Mouse (Mus musculus): ENCODE results near the gene Ddx42. TPM values are rescaled to one million over a fixed set of nuclear protein-coding genes. Genes with fewer than 3 reads are reported as not detected.
A peak's percentile ranks its signal among the peaks of the same experiment; 100 is the strongest.

Gene Ddx42
- polyA plus RNA-seq, 1 experiment from 2014 or later: 67.9 TPM

DNA sequence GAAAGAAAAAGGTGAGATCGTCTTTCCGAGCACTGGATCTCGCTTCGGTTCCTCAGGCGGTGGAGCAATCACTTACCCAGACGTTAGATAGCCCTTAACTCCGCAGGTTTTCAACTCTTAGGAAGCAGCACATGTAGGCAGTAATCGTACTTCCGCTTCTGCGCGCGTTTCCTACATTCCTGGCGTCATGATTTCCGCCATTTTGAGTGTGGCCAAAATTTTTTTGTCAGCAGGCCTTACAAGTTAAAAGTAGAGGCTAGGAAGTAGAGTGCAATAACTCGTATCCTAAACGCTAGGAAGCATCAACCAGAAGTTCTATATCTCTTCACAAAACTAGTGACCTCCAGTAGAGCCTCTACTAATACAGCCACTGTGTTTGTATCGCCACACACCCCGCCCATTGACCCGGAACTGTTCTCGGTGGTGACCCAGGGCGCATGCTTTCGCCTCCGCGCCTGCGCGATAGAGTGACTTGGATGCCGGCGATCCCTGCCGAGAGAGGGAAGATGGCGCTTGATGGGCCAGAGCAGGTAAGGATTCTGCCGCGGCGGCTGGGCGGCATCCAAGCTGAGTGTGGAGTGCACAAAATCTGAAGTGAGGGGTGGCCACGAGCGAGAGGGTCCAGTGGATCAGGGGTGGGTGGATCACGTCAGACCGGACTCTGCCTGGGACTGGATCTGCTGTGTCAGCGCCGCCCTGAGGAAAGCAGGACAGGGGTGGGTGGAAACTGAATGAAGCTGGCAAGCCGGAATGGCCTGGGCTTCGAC, 39.1 kb downstream of the Ddx42 start, which contains the start of the genes Ftsj3 and Psmc5:
Gene Ftsj3, minus strand, starts transcription at position 395 of the 767 bp plus-strand sequence.
Gene Psmc5, plus strand, starts transcription at position 470 of the 767 bp plus-strand sequence.
- Histone ChIP-seq H3K4me3 (ENCODE audit: low read depth, low read length) (peak within 1 kb of the TSS; percentile 77), H3K4me2 (replicated peaks; ENCODE audit: low read depth, low read length) (peak within 1 kb of the TSS; percentile 94), H3K27me3 (ENCODE audit: control insufficient read depth, insufficient read depth, low read length) (no peaks in the 10 kb centered on the region), H3K4me1 (ENCODE audit: control insufficient read depth, insufficient read depth, low read length) (peaks cover 17% of the 10 kb centered on the region), H3K27ac (ENCODE audit: low read length) (peak within 1 kb of the TSS; percentile 67; the same call in 1 of the 2 replicates), H3K36me3 (ENCODE audit: control insufficient read depth, insufficient read depth, low read length) (peaks cover 40% of the 10 kb centered on the region), H3K9me3 (ENCODE audit: control insufficient read depth, low read depth, low read length) (no peaks in the 10 kb centered on the region), H3K9ac (replicated peaks; ENCODE audit: low read depth, low read length) (peak within 1 kb of the TSS; percentile 73)
- under 1% methylated on average over 42 of the region's 42 CpGs for WGBS
- ATAC-seq (ENCODE audit: insufficient number of reproducible peaks, insufficient read depth, low FRiP score, low read depth): peak; percentile 95

DNA sequence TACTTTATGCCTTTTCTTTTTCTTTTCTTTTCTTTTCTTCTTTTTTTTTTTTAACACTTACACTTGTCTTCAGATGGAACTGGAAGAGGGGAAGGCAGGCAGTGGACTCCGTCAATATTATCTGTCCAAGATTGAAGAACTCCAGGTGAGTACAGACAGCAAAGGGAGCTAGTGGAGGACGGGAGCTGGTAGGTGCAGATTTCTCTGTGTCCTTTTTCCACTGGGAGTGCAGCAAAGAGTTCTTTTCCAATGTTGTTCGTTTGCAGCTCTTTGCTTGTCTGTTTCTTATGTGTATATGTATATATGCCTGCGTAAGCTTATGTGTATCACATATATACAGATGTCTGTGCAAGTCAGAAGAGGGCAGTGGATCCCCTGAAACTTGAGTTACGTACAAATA, 40.0 kb downstream of the Ddx42 start:
- no peak overlapping the region; the same call in 1 of the 2 replicates for H3K27ac ChIP-seq (ENCODE audit: low read length)
- H3K36me3 ChIP-seq (ENCODE audit: control insufficient read depth, insufficient read depth, low read length): peaks cover 39% of the 10 kb centered on the region

DNA sequence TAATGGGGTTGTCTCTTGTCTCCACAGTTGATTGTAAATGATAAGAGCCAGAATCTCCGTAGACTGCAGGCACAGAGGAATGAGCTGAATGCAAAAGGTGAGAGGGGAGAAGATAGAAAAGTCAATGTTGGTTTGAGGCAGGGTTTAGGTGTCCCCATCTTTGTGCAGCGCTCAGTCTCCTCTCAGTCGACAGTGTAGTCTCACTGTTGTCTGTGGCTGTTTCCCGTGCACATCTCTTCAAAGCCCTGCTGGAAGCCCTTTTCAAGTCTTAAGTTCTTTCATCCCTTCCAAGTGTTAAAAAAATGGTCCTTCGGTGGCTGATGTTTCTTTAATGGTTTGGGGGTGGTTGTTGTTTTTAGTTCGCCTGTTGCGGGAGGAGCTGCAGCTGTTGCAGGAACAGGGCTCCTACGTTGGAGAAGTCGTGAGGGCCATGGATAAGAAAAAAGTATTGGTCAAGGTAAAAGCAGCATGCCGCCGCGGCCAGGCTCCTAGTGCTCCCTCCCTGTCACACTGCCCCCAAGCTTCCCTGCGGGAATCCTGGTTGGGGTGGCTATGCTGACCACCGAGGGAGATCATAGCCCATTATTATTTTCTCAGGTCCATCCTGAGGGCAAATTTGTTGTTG, 44.2 kb downstream of the Ddx42 start:
- Histone ChIP-seq H3K36me3 (ENCODE audit: control insufficient read depth, insufficient read depth, low read length) (peaks cover 63% of the 10 kb centered on the region), H3K27me3 (ENCODE audit: control insufficient read depth, insufficient read depth, low read length) (no peaks in the 10 kb centered on the region), H3K9ac (replicated peaks; ENCODE audit: low read depth, low read length) (no peak overlapping the region), H3K27ac (ENCODE audit: low read length) (no peak overlapping the region), H3K4me1 (ENCODE audit: control insufficient read depth, insufficient read depth, low read length) (peaks cover 11% of the 10 kb centered on the region; the same call in 1 of the 2 replicates), H3K9me3 (ENCODE audit: control insufficient read depth, low read depth, low read length) (no peaks in the 10 kb centered on the region), H3K4me2 (replicated peaks; ENCODE audit: low read depth, low read length) (no peak overlapping the region), H3K4me3 (ENCODE audit: low read depth, low read length) (no peak overlapping the region)
- ATAC-seq (ENCODE audit: insufficient number of reproducible peaks, insufficient read depth, low FRiP score, low read depth): no peak
- WGBS: 77% methylated on average over 14 of the region's 14 CpGs

More for the DNA sequence above, 40.0 kb downstream of the Ddx42 start:
- no peaks in the 10 kb centered on the region for H3K9me3 ChIP-seq (ENCODE audit: control insufficient read depth, low read depth, low read length)
- WGBS: 55% methylated on average over 5 of the region's 5 CpGs
- H3K4me3 ChIP-seq (ENCODE audit: low read depth, low read length): peak overlapping the region; percentile 77
- H3K9ac ChIP-seq (replicated peaks; ENCODE audit: low read depth, low read length): peak overlapping the region; percentile 73; the same call in 1 of the 2 replicates
- peaks cover 17% of the 10 kb centered on the region for H3K4me1 ChIP-seq (ENCODE audit: control insufficient read depth, insufficient read depth, low read length)
- ATAC-seq (ENCODE audit: insufficient number of reproducible peaks, insufficient read depth, low FRiP score, low read depth): no peak
- no peaks in the 10 kb centered on the region for H3K27me3 ChIP-seq (ENCODE audit: control insufficient read depth, insufficient read depth, low read length)
- peak overlapping the region; percentile 94 for H3K4me2 ChIP-seq (replicated peaks; ENCODE audit: low read depth, low read length)

DNA sequence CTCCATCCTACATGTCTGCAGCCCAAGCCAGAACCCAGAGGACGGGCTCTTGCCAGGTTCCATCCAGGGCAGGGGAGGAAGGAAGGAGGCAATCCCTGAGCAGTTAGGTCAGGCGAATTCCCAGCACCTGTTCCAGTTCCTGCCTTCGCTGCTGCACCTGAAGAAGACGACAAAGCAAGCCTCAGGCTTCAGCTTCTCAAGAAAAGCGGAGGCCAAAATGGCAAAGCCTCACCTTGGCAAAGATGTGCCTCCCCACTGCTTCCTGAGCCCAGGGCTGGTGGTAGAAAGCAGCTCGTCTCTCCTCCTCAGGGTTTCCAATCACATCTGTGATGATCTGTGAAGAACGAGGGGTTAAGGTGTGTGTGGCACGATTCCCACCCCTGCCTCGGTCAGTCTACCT, 47.2 kb downstream of the Ddx42 start:
- Histone ChIP-seq H3K27ac (ENCODE audit: low read length) (no peak overlapping the region), H3K9me3 (ENCODE audit: control insufficient read depth, low read depth, low read length) (no peaks in the 10 kb centered on the region), H3K4me3 (ENCODE audit: low read depth, low read length) (no peak overlapping the region), H3K27me3 (ENCODE audit: control insufficient read depth, insufficient read depth, low read length) (no peaks in the 10 kb centered on the region), H3K36me3 (ENCODE audit: control insufficient read depth, insufficient read depth, low read length) (peaks cover 67% of the 10 kb centered on the region), H3K4me2 (replicated peaks; ENCODE audit: low read depth, low read length) (no peak overlapping the region), H3K9ac (replicated peaks; ENCODE audit: low read depth, low read length) (no peak overlapping the region), H3K4me1 (ENCODE audit: control insufficient read depth, insufficient read depth, low read length) (peaks cover 18% of the 10 kb centered on the region)
- ATAC-seq (ENCODE audit: insufficient number of reproducible peaks, insufficient read depth, low FRiP score, low read depth): no peak
- WGBS: 91% methylated on average over 9 of the region's 9 CpGs

DNA sequence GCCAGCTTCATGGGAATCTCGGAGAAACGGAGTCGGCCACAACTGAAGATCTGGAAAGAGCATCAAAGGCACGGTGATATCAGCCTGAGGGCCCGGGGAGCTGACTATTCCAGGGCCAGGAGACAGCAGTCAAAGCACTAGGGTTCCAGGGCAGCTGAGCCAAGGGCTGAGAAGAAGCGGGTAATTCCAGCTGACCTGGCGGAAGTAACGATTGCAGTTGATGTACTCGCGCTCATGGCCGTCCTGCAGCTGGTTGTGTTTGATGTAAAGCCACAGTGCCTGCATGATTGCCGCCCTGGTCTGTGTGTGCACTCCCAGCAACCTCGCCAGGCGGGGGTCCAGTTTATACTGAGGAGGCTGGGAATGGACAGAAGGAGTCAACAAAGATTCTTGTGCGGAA, 48.3 kb downstream of the Ddx42 start:
- Histone ChIP-seq H3K4me1 (ENCODE audit: control insufficient read depth, insufficient read depth, low read length) (peaks cover 25% of the 10 kb centered on the region), H3K4me3 (ENCODE audit: low read depth, low read length) (no peak overlapping the region), H3K4me2 (replicated peaks; ENCODE audit: low read depth, low read length) (no peak overlapping the region), H3K36me3 (ENCODE audit: control insufficient read depth, insufficient read depth, low read length) (peaks cover 61% of the 10 kb centered on the region), H3K27me3 (ENCODE audit: control insufficient read depth, insufficient read depth, low read length) (no peaks in the 10 kb centered on the region), H3K27ac (ENCODE audit: low read length) (no peak overlapping the region), H3K9ac (replicated peaks; ENCODE audit: low read depth, low read length) (no peak overlapping the region), H3K9me3 (ENCODE audit: control insufficient read depth, low read depth, low read length) (no peaks in the 10 kb centered on the region)
- 87% methylated on average over 15 of the region's 15 CpGs for WGBS
- ATAC-seq (ENCODE audit: insufficient number of reproducible peaks, insufficient read depth, low FRiP score, low read depth): no peak

DNA sequence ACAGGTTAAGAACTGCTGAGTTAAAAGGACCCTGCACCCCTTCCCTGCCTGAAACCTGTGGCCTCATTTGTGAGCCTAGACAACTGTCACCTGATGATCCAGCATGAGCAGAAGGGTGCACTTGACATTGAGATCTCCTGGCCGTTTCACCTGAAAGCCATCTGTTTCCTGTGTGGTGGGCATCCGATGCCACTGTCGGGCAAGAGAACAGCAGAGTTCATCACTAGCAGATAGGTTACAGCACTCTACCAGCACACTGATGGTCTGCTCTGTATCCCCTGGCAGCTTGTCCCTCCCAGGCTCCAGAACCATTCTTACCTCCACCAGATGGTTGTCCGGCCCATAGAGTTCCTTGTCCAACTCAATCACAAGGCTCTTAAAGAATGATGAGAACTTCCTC, 48.8 kb downstream of the Ddx42 start:
- no peak overlapping the region for H3K4me3 ChIP-seq (ENCODE audit: low read depth, low read length)
- no peak overlapping the region for H3K4me2 ChIP-seq (replicated peaks; ENCODE audit: low read depth, low read length)
- 91% methylated on average over 4 of the region's 4 CpGs for WGBS
- H3K9me3 ChIP-seq (ENCODE audit: control insufficient read depth, low read depth, low read length): no peaks in the 10 kb centered on the region
- peaks cover 29% of the 10 kb centered on the region for H3K4me1 ChIP-seq (ENCODE audit: control insufficient read depth, insufficient read depth, low read length)
- H3K36me3 ChIP-seq (ENCODE audit: control insufficient read depth, insufficient read depth, low read length): peaks cover 61% of the 10 kb centered on the region
- H3K27me3 ChIP-seq (ENCODE audit: control insufficient read depth, insufficient read depth, low read length): no peaks in the 10 kb centered on the region
- no peak overlapping the region for H3K9ac ChIP-seq (replicated peaks; ENCODE audit: low read depth, low read length)
- no peak overlapping the region for H3K27ac ChIP-seq (ENCODE audit: low read length)
- ATAC-seq (ENCODE audit: insufficient number of reproducible peaks, insufficient read depth, low FRiP score, low read depth): no peak

DNA sequence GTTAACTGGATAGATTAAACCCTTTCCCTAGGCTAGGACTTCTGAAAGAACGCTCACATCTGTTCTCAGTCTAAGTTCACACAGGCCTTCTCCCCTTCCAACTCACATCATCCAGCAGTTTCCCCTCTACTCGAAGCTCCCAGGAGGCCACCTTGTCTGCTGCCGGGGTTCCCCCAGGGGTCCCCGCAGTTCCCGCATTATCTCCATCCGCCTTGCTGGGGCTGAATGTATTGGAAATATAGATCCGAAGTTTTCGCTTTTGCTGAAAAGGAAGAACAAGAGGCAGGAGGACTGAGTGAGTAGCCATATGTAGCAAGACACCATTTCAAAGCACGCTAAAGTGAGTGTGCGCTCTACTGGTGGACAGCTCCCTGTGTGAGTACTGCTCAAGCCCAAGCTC, 49.7 kb downstream of the Ddx42 start:
- ATAC-seq (ENCODE audit: insufficient number of reproducible peaks, insufficient read depth, low FRiP score, low read depth): no peak
- H3K9me3 ChIP-seq (ENCODE audit: control insufficient read depth, low read depth, low read length): no peaks in the 10 kb centered on the region
- H3K4me1 ChIP-seq (ENCODE audit: control insufficient read depth, insufficient read depth, low read length): peaks cover 36% of the 10 kb centered on the region
- H3K36me3 ChIP-seq (ENCODE audit: control insufficient read depth, insufficient read depth, low read length): peaks cover 56% of the 10 kb centered on the region
- no peak overlapping the region for H3K27ac ChIP-seq (ENCODE audit: low read length)
- no peak overlapping the region for H3K4me3 ChIP-seq (ENCODE audit: low read depth, low read length)
- no peaks in the 10 kb centered on the region for H3K27me3 ChIP-seq (ENCODE audit: control insufficient read depth, insufficient read depth, low read length)
- 90% methylated on average over 10 of the region's 10 CpGs for WGBS
- H3K4me2 ChIP-seq (replicated peaks; ENCODE audit: low read depth, low read length): no peak overlapping the region
- no peak overlapping the region for H3K9ac ChIP-seq (replicated peaks; ENCODE audit: low read depth, low read length)

DNA sequence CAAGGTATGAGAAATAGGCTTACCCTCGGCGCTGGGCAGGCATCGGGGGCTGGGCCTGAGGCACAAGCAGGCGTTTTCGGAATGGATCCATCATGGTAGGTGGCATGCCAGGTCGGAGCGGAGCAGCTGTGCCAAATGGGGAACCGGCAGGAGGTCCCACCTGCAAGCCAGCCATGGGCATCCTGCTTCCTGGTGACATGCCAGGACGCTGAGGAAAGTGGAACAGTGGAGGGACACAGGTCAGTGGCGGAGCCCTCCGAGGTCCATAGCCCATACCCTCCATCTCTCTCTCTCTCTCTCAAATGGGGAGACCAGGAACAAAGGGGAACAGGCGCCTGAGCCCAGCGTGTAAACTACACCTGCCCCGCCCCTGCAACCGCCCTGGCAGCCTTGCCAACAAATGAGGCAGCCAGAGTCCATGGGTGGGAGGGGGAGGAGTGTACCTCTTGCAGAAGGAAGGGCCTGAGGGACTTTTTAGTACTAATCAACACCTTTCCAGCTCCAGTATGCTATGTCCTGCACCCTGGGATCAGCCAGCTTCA, 50.7 kb downstream of the Ddx42 start:
- ATAC-seq (ENCODE audit: insufficient number of reproducible peaks, insufficient read depth, low FRiP score, low read depth): no peak
- H3K4me3 ChIP-seq (ENCODE audit: low read depth, low read length): no peak overlapping the region

More for the DNA sequence above, 50.7 kb downstream of the Ddx42 start:
- H3K27me3 ChIP-seq (ENCODE audit: control insufficient read depth, insufficient read depth, low read length): no peaks in the 10 kb centered on the region
- peak overlapping the region; percentile 89; the same call in 1 of the 2 replicates for H3K27ac ChIP-seq (ENCODE audit: low read length)
- peaks cover 47% of the 10 kb centered on the region for H3K36me3 ChIP-seq (ENCODE audit: control insufficient read depth, insufficient read depth, low read length)
- H3K4me2 ChIP-seq (replicated peaks; ENCODE audit: low read depth, low read length): peak overlapping the region; percentile 24; the same call in 1 of the 2 replicates
- 51% methylated on average over 15 of the region's 15 CpGs for WGBS
- no peak overlapping the region for H3K9ac ChIP-seq (replicated peaks; ENCODE audit: low read depth, low read length)
- no peaks in the 10 kb centered on the region for H3K9me3 ChIP-seq (ENCODE audit: control insufficient read depth, low read depth, low read length)
- peaks cover 36% of the 10 kb centered on the region for H3K4me1 ChIP-seq (ENCODE audit: control insufficient read depth, insufficient read depth, low read length)
